Comparison of ENCODE assay signal across 19 mouse cellular contexts in genomic region chr14:47233602-47234001, GRCm38 (mm10). TPM values are rescaled to one million over a fixed set of nuclear protein-coding genes. Genes with fewer than 3 reads are reported as not detected.
DNase-seq lines count a peak whose midpoint lies in the region; ATAC-seq and TF ChIP-seq lines count a peak whose summit lies in the region.
"Had no signal": no experiment of that assay in that cellular context is flagged by ENCODE, and none has a peak within 500 bp of the region (broad histone marks: within the 10 kb centered on the region; RNA-seq: fewer than 3 reads in every experiment).

No protein-coding gene starts in this region.

- no peak for DNase-seq in heart, adult 2 months
- peak; percentile 69 for DNase-seq in MEL (ENCODE audit: low read depth, low spot score)
- no peak for DNase-seq in thymus, adult 18-20 months
- DNase-seq in forebrain, postnatal 0 days = no peak
- DNase-seq in cerebellum, postnatal 4 days (ENCODE audit: low spot score in 2 of 2) = no peak
- DNase-seq: cerebellum, adult 11-12 months; heart, postnatal 4 days; kidney, adult 8-10 months; kidney, postnatal 25 days; right cerebral cortex, adult 18-20 months; thymus, postnatal 25 days had no signal

- no peak for TF ChIP-seq EP300 in heart, adult 2 months (IDR thresholded peaks at IDR 0.05; ENCODE audit: insufficient read depth, low read depth, low read length)
- TF ChIP-seq EP300 in MEL (IDR thresholded peaks at IDR 0.05; ENCODE audit: low read depth in 1 of 2, low read length in 2 of 2) = peak; percentile 39 to 54; a peak in 2 of 4 replicates

- no peak for TF ChIP-seq POLR2A in heart, adult 2 months (IDR thresholded peaks at IDR 0.05; ENCODE audit: insufficient read depth, low read depth, low read length)
- no peak for TF ChIP-seq POLR2A in MEL (IDR thresholded peaks at IDR 0.05; ENCODE audit: control insufficient read depth in 1 of 2, insufficient read depth in 1 of 2, low read depth in 1 of 2, low read length in 2 of 2, poor library complexity in 1 of 2)

- no peaks in the 10 kb centered on the region for H3K79me2 ChIP-seq in heart, adult 2 months (replicated peaks; ENCODE audit: control insufficient read depth, insufficient read depth, low read length)
- no peaks in the 10 kb centered on the region for H3K79me2 ChIP-seq in MEL (ENCODE audit: control insufficient read depth, insufficient read depth, low read length, poor library complexity)

- intact Hi-C loops in heart, adult 2 months (cut with DNase I) = no loop called here

- H3K36me3 ChIP-seq in heart, embryonic 16.5 days (ENCODE audit: control insufficient read depth, insufficient read depth) = no peaks in the 10 kb centered on the region
- no peaks in the 10 kb centered on the region for H3K36me3 ChIP-seq in heart, adult 2 months (ENCODE audit: control insufficient read depth, insufficient read depth, low read length)
- peaks cover 0 to 13% of the 10 kb centered on the region in 2 experiments; a peak in 2 of 4 replicates for H3K36me3 ChIP-seq in MEL (ENCODE audit: control insufficient read depth in 1 of 2, insufficient read depth in 2 of 2, low read length in 2 of 2)
- no peaks in the 10 kb centered on the region for H3K36me3 ChIP-seq in liver, embryonic 15.5 days (replicated peaks)
- no peaks in the 10 kb centered on the region for H3K36me3 ChIP-seq in forebrain, postnatal 0 days (ENCODE audit: insufficient read depth)
- H3K36me3 ChIP-seq: embryonic facial prominence, embryonic 12.5 days; forebrain, embryonic 10.5 days; limb, embryonic 13.5 days had no signal

- 26% methylated on average over 2 of the region's 2 CpGs for WGBS in heart, embryonic 16.5 days
- 18% methylated on average over 2 of the region's 2 CpGs for WGBS in heart, adult 2 months
- 25% methylated on average over 2 of the region's 2 CpGs for WGBS in liver, embryonic 15.5 days (ENCODE audit: insufficient replicate concordance)
- WGBS in forebrain, postnatal 0 days = 79% methylated on average over 2 of the region's 2 CpGs

- no peak for TF ChIP-seq CTCF in heart, adult 2 months (IDR thresholded peaks at IDR 0.05)
- TF ChIP-seq CTCF in MEL (IDR thresholded peaks at IDR 0.05 in 2 of 3, conservative IDR thresholded peaks at IDR 0.05 in 1 of 3; ENCODE audit: control insufficient read depth in 1 of 3, insufficient read depth in 1 of 3, low read depth in 2 of 3, low read length in 3 of 3, poor library complexity in 1 of 3, severe bottlenecking in 1 of 3) = no peak
- TF ChIP-seq CTCF in forebrain, postnatal 0 days (IDR thresholded peaks at IDR 0.05; ENCODE audit: low read depth) = no peak

- H3K4me3 ChIP-seq in heart, embryonic 16.5 days (ENCODE audit: low read length) = no peak overlapping the region
- H3K4me3 ChIP-seq in heart, adult 2 months = no peak overlapping the region
- no peak overlapping the region for H3K4me3 ChIP-seq in MEL (ENCODE audit: control insufficient read depth in 1 of 2, insufficient read depth in 1 of 2, low read depth in 2 of 2, low read length in 2 of 2)
- H3K4me3 ChIP-seq in liver, embryonic 15.5 days (replicated peaks) = no peak overlapping the region
- no peak overlapping the region for H3K4me3 ChIP-seq in forebrain, postnatal 0 days (ENCODE audit: low read depth, low read length)
- H3K4me3 ChIP-seq: embryonic facial prominence, embryonic 12.5 days; forebrain, embryonic 10.5 days; limb, embryonic 13.5 days had no signal

- ATAC-seq in heart, embryonic 16.5 days (replicated peaks; ENCODE audit: extremely low read depth, insufficient read depth, low FRiP score) = no peak
- ATAC-seq in erythroblast, adult 5-6 weeks (replicated peaks; ENCODE audit: low FRiP score, poor library complexity, severe bottlenecking) = peak; percentile 89
- ATAC-seq in liver, embryonic 15.5 days (ENCODE audit: insufficient read depth) = peak; percentile 93
- no peak for ATAC-seq in forebrain, postnatal 0 days
- ATAC-seq: hindbrain, postnatal 0 days had no signal

- TF ChIP-seq RAD21 in MEL (IDR thresholded peaks at IDR 0.05; ENCODE audit: low read depth, low read length) = no peak

- H3K27me3 ChIP-seq in heart, embryonic 16.5 days (ENCODE audit: control insufficient read depth, insufficient read depth, low read length) = no peaks in the 10 kb centered on the region
- no peaks in the 10 kb centered on the region for H3K27me3 ChIP-seq in heart, adult 2 months (ENCODE audit: control insufficient read depth, insufficient read depth, low read length)
- H3K27me3 ChIP-seq in MEL (ENCODE audit: control insufficient read depth in 1 of 2, insufficient read depth in 2 of 2, low read length in 2 of 2) = no peaks in the 10 kb centered on the region
- peaks cover 6% of the 10 kb centered on the region; the same call in 1 of the 2 replicates for H3K27me3 ChIP-seq in liver, embryonic 15.5 days
- no peaks in the 10 kb centered on the region for H3K27me3 ChIP-seq in forebrain, postnatal 0 days (ENCODE audit: insufficient read depth, low read length)
- H3K27me3 ChIP-seq: embryonic facial prominence, embryonic 12.5 days; limb, embryonic 13.5 days had no signal

- peaks cover 3% of the 10 kb centered on the region for H3K4me1 ChIP-seq in heart, embryonic 16.5 days (ENCODE audit: control insufficient read depth, insufficient read depth, low read length)
- no peaks in the 10 kb centered on the region for H3K4me1 ChIP-seq in heart, adult 2 months (ENCODE audit: control insufficient read depth, insufficient read depth, low read length)
- peaks cover 11 to 14% of the 10 kb centered on the region in 2 experiments for H3K4me1 ChIP-seq in MEL (ENCODE audit: control insufficient read depth in 1 of 2, insufficient read depth in 2 of 2, low read length in 2 of 2)
- H3K4me1 ChIP-seq in liver, embryonic 15.5 days (replicated peaks) = peaks cover 29% of the 10 kb centered on the region
- H3K4me1 ChIP-seq in forebrain, postnatal 0 days (ENCODE audit: insufficient read depth) = no peaks in the 10 kb centered on the region
- H3K4me1 ChIP-seq: embryonic facial prominence, embryonic 12.5 days; forebrain, embryonic 10.5 days; limb, embryonic 13.5 days had no signal

- no peak overlapping the region for H3K9ac ChIP-seq in heart, embryonic 16.5 days (ENCODE audit: low read length)
- H3K9ac ChIP-seq in heart, adult 2 months (ENCODE audit: low read depth, low read length) = no peak overlapping the region
- no peak overlapping the region for H3K9ac ChIP-seq in MEL (ENCODE audit: control insufficient read depth, low read depth, low read length, poor library complexity, severe bottlenecking)
- no peak overlapping the region for H3K9ac ChIP-seq in liver, embryonic 15.5 days
- no peak overlapping the region for H3K9ac ChIP-seq in forebrain, postnatal 0 days
- H3K9ac ChIP-seq: embryonic facial prominence, embryonic 12.5 days; limb, embryonic 13.5 days had no signal

- H3K27ac ChIP-seq in heart, embryonic 16.5 days (ENCODE audit: low read length) = 0 out of 2 replicates have a peak overlapping the region, but pooled peaks have one; percentile 30
- no peak overlapping the region for H3K27ac ChIP-seq in heart, adult 2 months
- H3K27ac ChIP-seq in MEL (ENCODE audit: control insufficient read depth, low read depth, low read length) = no peak overlapping the region
- H3K27ac ChIP-seq in liver, embryonic 15.5 days (replicated peaks) = peak overlapping the region; percentile 48
- H3K27ac ChIP-seq in forebrain, postnatal 0 days (ENCODE audit: low read depth, low read length) = no peak overlapping the region
- H3K27ac ChIP-seq: embryonic facial prominence, embryonic 12.5 days; forebrain, embryonic 10.5 days; hindbrain, postnatal 0 days; limb, embryonic 13.5 days; stomach, postnatal 0 days had no signal

- no peaks in the 10 kb centered on the region; the same call in 1 of the 2 replicates for H3K9me3 ChIP-seq in heart, embryonic 16.5 days (replicated peaks; ENCODE audit: control insufficient read depth, low read length)
- no peaks in the 10 kb centered on the region for H3K9me3 ChIP-seq in MEL (replicated peaks; ENCODE audit: insufficient read depth, low read length)
- no peaks in the 10 kb centered on the region for H3K9me3 ChIP-seq in liver, embryonic 15.5 days (replicated peaks)
- H3K9me3 ChIP-seq in forebrain, postnatal 0 days (ENCODE audit: low read length) = no peaks in the 10 kb centered on the region; the same call in 1 of the 2 replicates

- H3K4me2 ChIP-seq in heart, embryonic 16.5 days (ENCODE audit: low read depth, low read length) = no peak overlapping the region
- H3K4me2 ChIP-seq in liver, embryonic 15.5 days = peak overlapping the region; percentile 21
- no peak overlapping the region for H3K4me2 ChIP-seq in forebrain, postnatal 0 days (ENCODE audit: low read depth)
- H3K4me2 ChIP-seq: embryonic facial prominence, embryonic 12.5 days; limb, embryonic 13.5 days had no signal

RNA-seq across cellular contexts. Expression of gene Wdhd1, which starts 43.1 kb away (rescaled TPM):
- 14.0 and 14.6 TPM in 2 replicates for polyA plus RNA-seq in heart, embryonic 16.5 days (2015; fragmentation: Nextera tagmentation; extraction: Ambion mirVana)
- total RNA-seq in heart, adult 2 months (2021) = under 1 TPM; 0.48 to 0.73 TPM
- 0.33 and 0.53 TPM in 2 replicates for polyA plus RNA-seq in heart, adult 2 months (2012; rRNA removed)
- total RNA-seq in MEL (2012; rRNA removed) = 49.1 and 51.6 TPM in 2 replicates
- 10 to 100 TPM in 1 of 2 experiments, not detected in 1; 91.5 TPM for polyA plus RNA-seq in MEL (2012; ENCODE audit: insufficient read depth in 1 of 2, insufficient read length in 2 of 2, low read depth in 1 of 2, low replicate concordance in 2 of 2, missing spikeins in 1 of 2)
- 40.3 and 52.7 TPM in 2 replicates for total RNA-seq in erythroblast, adult 5-6 weeks (2015; ENCODE audit: low replicate concordance)
- 82.9 and 164 TPM in 2 replicates for total RNA-seq in erythroblast, adult 5-6 weeks (2017; ENCODE audit: low replicate concordance)
- 32.3 and 33.7 TPM in 2 replicates for polyA plus RNA-seq in liver, embryonic 15.5 days (2015; fragmentation: Nextera tagmentation; extraction: Ambion mirVana)
- total RNA-seq in forebrain, postnatal 0 days (2014; rRNA removed) = 6.9 and 9.1 TPM in 2 replicates
- polyA plus RNA-seq in forebrain, postnatal 0 days (2015; fragmentation: Nextera tagmentation; extraction: Ambion mirVana) = 3.4 and 5.3 TPM in 2 replicates

RNA-seq across cellular contexts. Expression of gene Socs4, which starts 43.1 kb away (rescaled TPM):
- polyA plus RNA-seq in heart, embryonic 16.5 days (2015; fragmentation: Nextera tagmentation; extraction: Ambion mirVana) = 2.0 and 2.4 TPM in 2 replicates
- 10 to 100 TPM; 13.4 to 14.9 TPM for total RNA-seq in heart, adult 2 months (2021)
- polyA plus RNA-seq in heart, adult 2 months (2012; rRNA removed) = 2.2 and 5.5 TPM in 2 replicates
- total RNA-seq in MEL (2012; rRNA removed) = 8.7 and 8.8 TPM in 2 replicates
- polyA plus RNA-seq in MEL (2012; ENCODE audit: insufficient read depth in 1 of 2, insufficient read length in 2 of 2, low read depth in 1 of 2, low replicate concordance in 2 of 2, missing spikeins in 1 of 2) = 10 to 100 TPM; 13.9 to 21.0 TPM
- total RNA-seq in erythroblast, adult 5-6 weeks (2015; ENCODE audit: low replicate concordance) = 17.3 and 23.4 TPM in 2 replicates
- 18.7 and 20.9 TPM in 2 replicates for total RNA-seq in erythroblast, adult 5-6 weeks (2017; ENCODE audit: low replicate concordance)
- polyA plus RNA-seq in liver, embryonic 15.5 days (2015; fragmentation: Nextera tagmentation; extraction: Ambion mirVana) = 2.0 and 2.5 TPM in 2 replicates
- 5.8 and 8.2 TPM in 2 replicates for total RNA-seq in forebrain, postnatal 0 days (2014; rRNA removed)
- 2.3 and 2.4 TPM in 2 replicates for polyA plus RNA-seq in forebrain, postnatal 0 days (2015; fragmentation: Nextera tagmentation; extraction: Ambion mirVana)

RNA-seq across cellular contexts. Expression of gene Gch1, which starts 44.4 kb away (rescaled TPM):
- 6.9 and 7.0 TPM in 2 replicates for polyA plus RNA-seq in heart, embryonic 16.5 days (2015; fragmentation: Nextera tagmentation; extraction: Ambion mirVana)
- 1 to 10 TPM; 6.3 to 7.0 TPM for total RNA-seq in heart, adult 2 months (2021)
- 4.7 and 8.9 TPM in 2 replicates for polyA plus RNA-seq in heart, adult 2 months (2012; rRNA removed)
- total RNA-seq in MEL (2012; rRNA removed) = 4.4 and 8.6 TPM in 2 replicates
- 1 to 10 TPM in 1 of 2 experiments, not detected in 1; 6.6 TPM for polyA plus RNA-seq in MEL (2012; ENCODE audit: insufficient read depth in 1 of 2, insufficient read length in 2 of 2, low read depth in 1 of 2, low replicate concordance in 2 of 2, missing spikeins in 1 of 2)
- 131 and 161 TPM in 2 replicates for total RNA-seq in erythroblast, adult 5-6 weeks (2015; ENCODE audit: low replicate concordance)
- total RNA-seq in erythroblast, adult 5-6 weeks (2017; ENCODE audit: low replicate concordance) = 125 and 166 TPM in 2 replicates
- 4.5 and 4.9 TPM in 2 replicates for polyA plus RNA-seq in liver, embryonic 15.5 days (2015; fragmentation: Nextera tagmentation; extraction: Ambion mirVana)
- 3.7 and 3.8 TPM in 2 replicates for total RNA-seq in forebrain, postnatal 0 days (2014; rRNA removed)
- polyA plus RNA-seq in forebrain, postnatal 0 days (2015; fragmentation: Nextera tagmentation; extraction: Ambion mirVana) = 1.5 and 1.7 TPM in 2 replicates

Comparison
In these comparisons a context has a peak if more than half of its experiments do, and no peak if none do; other contexts are left out.
1. H3K27ac ChIP-seq: peak in heart, embryonic 16.5 days (single experiment) and liver, embryonic 15.5 days (single experiment); none in heart, adult 2 months (single experiment), MEL (single experiment) and forebrain, postnatal 0 days (single experiment).
2. ATAC-seq: peak in erythroblast, adult 5-6 weeks (single experiment) and liver, embryonic 15.5 days (single experiment); none in heart, embryonic 16.5 days (single experiment) and forebrain, postnatal 0 days (single experiment).